Mouse (Mus musculus) monocyte, adult 2 months (primary cell): ENCODE measurements around the gene Zbtb11.
"Not testable (repeated sequence)": the region's sequence is repeated elsewhere in the genome, so short reads cannot be mapped to it uniquely, and the experiment has no call there.

Experiments used
- DNase-seq, 2 experiments: peaks; one replicate each; pipeline ENCODE4 v3.0.0; 2022; ENCODE audit warnings: low spot score in 2 of 2, low read depth in 1 of 2

The Zbtb11 gene

DNA sequence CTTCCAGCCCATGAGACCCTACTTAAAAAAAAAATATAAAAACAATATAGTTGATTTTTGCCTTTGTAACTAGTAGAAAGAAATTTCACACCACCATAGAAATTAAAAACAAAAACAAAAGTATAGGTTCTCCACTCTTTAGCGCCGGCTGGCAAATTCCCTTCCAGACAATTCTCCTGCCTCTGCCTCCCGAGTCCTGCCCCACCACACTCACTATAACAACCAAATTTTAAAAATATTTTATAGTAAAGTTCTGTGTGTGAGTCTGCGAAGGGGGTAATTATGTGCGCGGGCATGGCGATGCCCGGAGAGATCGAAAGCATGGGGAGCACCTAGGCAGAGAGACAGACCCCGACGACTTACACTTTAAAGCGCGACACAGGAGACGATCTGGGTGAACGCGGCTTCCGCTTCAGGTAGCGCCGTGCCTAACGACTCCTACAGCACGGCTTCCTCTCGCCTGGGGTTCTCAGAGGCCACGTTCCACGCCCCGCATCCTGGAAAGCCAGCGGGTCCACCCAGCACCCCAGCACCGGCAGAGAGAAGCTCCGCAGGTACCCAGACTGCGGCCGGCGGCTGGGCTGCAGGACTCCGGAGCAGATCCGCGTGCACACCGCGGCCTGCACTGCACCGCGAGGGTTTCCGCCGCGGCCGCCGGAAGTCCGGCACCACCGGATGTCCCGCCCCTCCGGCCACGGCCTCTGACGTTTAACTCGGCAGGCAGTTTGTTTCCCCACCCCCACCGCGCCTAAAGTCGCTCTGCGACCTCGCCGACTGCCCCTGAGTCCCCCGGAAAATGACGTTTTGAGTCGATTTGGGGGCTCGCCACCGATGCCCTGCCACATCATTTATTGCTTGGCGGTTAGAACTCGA, 63.7 kb downstream of the Zbtb11 start, which contains the start of gene Trmt10c:
Gene Trmt10c (minus strand): TSS at position 682 of the 873 bp plus-strand sequence.
- DNase-seq = peak; percentile 70 to 86

DNA sequence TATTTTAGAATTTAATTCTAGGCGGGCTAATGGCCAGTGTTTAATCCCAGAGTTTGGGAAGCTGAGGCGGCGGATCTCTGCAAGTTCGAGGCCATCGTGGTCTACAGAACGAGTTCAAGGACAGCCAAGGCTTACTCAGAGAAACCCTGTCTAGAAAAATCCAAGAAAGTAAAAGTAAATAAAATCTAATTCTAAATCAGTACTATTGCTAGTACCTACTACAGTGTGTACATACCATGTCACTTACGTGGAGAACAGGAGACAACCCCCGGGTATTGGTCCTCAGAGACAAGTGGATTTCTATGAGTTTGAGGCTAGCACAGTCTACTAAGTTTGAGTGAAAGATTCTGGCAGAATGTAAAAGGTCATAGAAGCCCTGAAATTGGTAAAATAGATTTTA, 64.4 kb downstream of the Zbtb11 start:
- DNase-seq = no peak

DNA sequence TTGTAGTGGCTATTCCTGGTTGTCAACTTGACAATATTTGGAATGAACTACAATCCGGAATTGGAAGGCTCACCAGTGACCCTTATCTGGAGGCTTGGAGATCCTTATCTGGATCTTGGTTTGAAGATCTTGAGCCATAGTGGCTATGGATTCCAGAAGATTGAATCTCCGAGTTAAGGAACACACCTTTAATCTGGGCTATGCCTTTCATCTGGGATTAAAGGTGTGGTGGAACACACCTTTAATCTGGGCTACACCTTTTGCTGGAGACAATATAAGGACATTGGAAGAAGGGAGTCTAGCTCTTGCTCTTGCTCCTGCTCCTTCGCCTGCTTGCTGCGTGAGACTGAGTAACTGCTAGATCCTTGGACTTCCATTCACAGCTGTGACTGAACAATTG, 74.4 kb downstream of the Zbtb11 start, which contains the start of gene Senp7:
Gene Senp7 (plus strand): TSS at position 301 of the 400 bp plus-strand sequence.
- not testable (repeated sequence) for DNase-seq

DNA sequence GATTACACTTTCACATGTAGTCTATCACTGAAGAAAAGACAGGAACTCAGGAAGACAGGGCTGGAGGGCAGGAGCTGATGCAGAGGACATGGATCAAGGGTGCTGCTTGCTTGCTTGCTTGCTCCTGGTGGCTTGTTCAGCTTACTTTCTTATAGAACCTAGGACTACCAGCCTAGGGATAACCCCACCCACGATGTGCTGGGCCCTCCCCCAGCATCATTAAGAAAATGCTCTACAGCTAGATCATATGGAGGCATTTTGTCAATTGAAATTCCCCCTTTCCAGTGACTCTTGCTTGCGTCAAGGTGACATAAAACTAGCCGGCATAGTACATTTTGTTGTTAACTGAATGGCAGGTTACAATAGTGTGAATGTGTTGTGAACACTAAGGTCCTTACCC, 82.2 kb downstream of the Zbtb11 start:
- DNase-seq = no peak

DNA sequence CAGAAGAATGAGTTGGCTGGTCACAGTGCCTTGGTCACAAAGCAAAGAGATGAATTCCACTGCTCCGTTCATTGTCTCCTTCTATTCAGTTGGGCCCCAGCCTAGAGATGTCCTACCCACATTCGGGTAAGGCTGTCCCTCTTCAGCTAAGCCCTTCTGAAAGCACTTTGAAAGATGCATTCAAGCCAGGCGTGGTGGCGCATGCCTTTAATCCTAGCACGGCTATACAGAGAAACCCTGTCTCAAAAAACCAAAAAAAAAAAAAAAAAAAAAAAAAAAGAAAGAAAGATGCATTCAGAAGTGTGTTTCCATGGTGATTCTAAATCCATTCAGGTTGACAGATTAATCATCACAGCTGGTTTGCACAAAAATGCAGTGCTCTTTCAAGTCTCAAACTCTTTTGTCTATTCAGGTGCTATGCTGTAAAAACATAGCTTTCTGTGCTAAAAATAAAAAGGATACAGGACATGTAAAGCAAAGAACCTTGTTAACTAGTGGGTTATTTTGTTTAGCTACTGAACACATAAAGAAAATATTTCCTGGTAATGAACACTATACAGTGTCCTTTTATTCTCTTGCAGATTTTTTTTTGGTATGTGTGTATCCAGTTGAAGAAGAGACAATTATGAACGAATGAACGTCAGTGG, 83.4 kb downstream of the Zbtb11 start:
- DNase-seq = no peak

DNA sequence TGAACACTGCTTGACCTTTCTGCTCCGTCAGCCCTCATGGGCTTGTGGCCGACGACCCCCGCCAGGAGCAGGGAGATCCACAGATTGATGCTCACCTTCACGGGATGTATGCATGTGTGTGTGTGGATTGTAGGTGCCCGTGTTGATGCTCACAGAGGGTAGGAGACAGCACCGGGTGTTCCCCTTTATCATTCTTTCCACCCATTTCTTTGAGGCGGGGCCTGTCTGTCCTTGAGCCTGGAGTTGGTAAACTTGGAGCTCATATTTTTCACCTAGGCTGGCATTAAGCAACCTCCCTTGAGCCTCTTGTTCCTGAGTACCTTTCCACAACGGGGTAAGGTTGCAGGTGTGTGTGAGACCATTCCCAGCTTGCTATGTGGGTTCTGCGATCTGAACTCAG, 84.5 kb downstream of the Zbtb11 start:
- DNase-seq = no peak
